Mouse (Mus musculus): ENCODE data around the gene Ap4s1. TPM values are rescaled to one million over a fixed set of nuclear protein-coding genes. Genes with fewer than 3 reads are reported as not detected.

Gene Ap4s1
- polyA plus RNA-seq, 1 experiment from 2014 or later: 29.5 TPM

- no peak overlapping the region for H3K9ac ChIP-seq (ENCODE audit: low read length)
- H3K4me1 ChIP-seq (replicated peaks; ENCODE audit: control insufficient read depth, insufficient read depth, low read length): peaks cover 2% of the 10 kb centered on the region; the same call in 1 of the 2 replicates
- no peak overlapping the region for H3K4me2 ChIP-seq (ENCODE audit: low read depth, low read length)
- peaks cover 5% of the 10 kb centered on the region; the same call in 1 of the 2 replicates for H3K9me3 ChIP-seq (ENCODE audit: control insufficient read depth, low read length)
- no peak overlapping the region for H3K4me3 ChIP-seq (ENCODE audit: low read length)
- no peaks in the 10 kb centered on the region for H3K36me3 ChIP-seq (ENCODE audit: control insufficient read depth, insufficient read depth, low read length)
- 34% methylated on average over 8 of the region's 8 CpGs for WGBS
- H3K27ac ChIP-seq (ENCODE audit: low read length): no peak overlapping the region
- ATAC-seq (ENCODE audit: low read depth): peak; percentile 60
- no peaks in the 10 kb centered on the region for H3K27me3 ChIP-seq (ENCODE audit: control insufficient read depth, insufficient read depth, low read depth, low read length)
Observed at GRCm38 (mm10) chr12:51699623-51700393, 9.0 kb downstream of the Ap4s1 start.

GRCm38 (mm10) chr12:51701723-51702122 lies 10.9 kb downstream of the Ap4s1 start:
- peaks cover 2% of the 10 kb centered on the region; the same call in 1 of the 2 replicates for H3K4me1 ChIP-seq (replicated peaks; ENCODE audit: control insufficient read depth, insufficient read depth, low read length)
- H3K4me2 ChIP-seq (ENCODE audit: low read depth, low read length): no peak overlapping the region
- no peak overlapping the region for H3K27ac ChIP-seq (ENCODE audit: low read length)
- no peaks in the 10 kb centered on the region for H3K27me3 ChIP-seq (ENCODE audit: control insufficient read depth, insufficient read depth, low read depth, low read length)
- ATAC-seq (ENCODE audit: low read depth): no peak
- peaks cover 5% of the 10 kb centered on the region; the same call in 1 of the 2 replicates for H3K9me3 ChIP-seq (ENCODE audit: control insufficient read depth, low read length)
- no peak overlapping the region for H3K4me3 ChIP-seq (ENCODE audit: low read length)
- no peak overlapping the region for H3K9ac ChIP-seq (ENCODE audit: low read length)
- H3K36me3 ChIP-seq (ENCODE audit: control insufficient read depth, insufficient read depth, low read length): no peaks in the 10 kb centered on the region

GRCm38 (mm10) chr12:51703859-51704258 lies 13.0 kb downstream of the Ap4s1 start:
- Histone ChIP-seq H3K9ac (ENCODE audit: low read length) (no peak overlapping the region), H3K27me3 (ENCODE audit: control insufficient read depth, insufficient read depth, low read depth, low read length) (no peaks in the 10 kb centered on the region), H3K9me3 (ENCODE audit: control insufficient read depth, low read length) (peaks cover 5% of the 10 kb centered on the region; the same call in 1 of the 2 replicates), H3K36me3 (ENCODE audit: control insufficient read depth, insufficient read depth, low read length) (no peaks in the 10 kb centered on the region), H3K4me2 (ENCODE audit: low read depth, low read length) (no peak overlapping the region), H3K4me3 (ENCODE audit: low read length) (no peak overlapping the region), H3K4me1 (replicated peaks; ENCODE audit: control insufficient read depth, insufficient read depth, low read length) (peaks cover 2% of the 10 kb centered on the region; the same call in 1 of the 2 replicates), H3K27ac (ENCODE audit: low read length) (no peak overlapping the region)
- WGBS: 32% methylated on average over 1 of the region's 1 CpGs
- ATAC-seq (ENCODE audit: low read depth): no peak

- Histone ChIP-seq H3K9me3 (ENCODE audit: control insufficient read depth, low read length) (peaks cover 5% of the 10 kb centered on the region; the same call in 1 of the 2 replicates), H3K4me1 (replicated peaks; ENCODE audit: control insufficient read depth, insufficient read depth, low read length) (peaks cover 6% of the 10 kb centered on the region), H3K27ac (ENCODE audit: low read length) (no peak overlapping the region), H3K27me3 (ENCODE audit: control insufficient read depth, insufficient read depth, low read depth, low read length) (no peaks in the 10 kb centered on the region), H3K9ac (ENCODE audit: low read length) (no peak overlapping the region), H3K4me3 (ENCODE audit: low read length) (no peak overlapping the region), H3K36me3 (ENCODE audit: control insufficient read depth, insufficient read depth, low read length) (no peaks in the 10 kb centered on the region), H3K4me2 (ENCODE audit: low read depth, low read length) (no peak overlapping the region)
- ATAC-seq (ENCODE audit: low read depth): no peak
- 67% methylated on average over 7 of the region's 7 CpGs for WGBS
Observed at GRCm38 (mm10) chr12:51704572-51704971, 13.7 kb downstream of the Ap4s1 start.

GRCm38 (mm10) chr12:51705778-51706177 lies 14.9 kb downstream of the Ap4s1 start:
- no peaks in the 10 kb centered on the region for H3K27me3 ChIP-seq (ENCODE audit: control insufficient read depth, insufficient read depth, low read depth, low read length)
- ATAC-seq (ENCODE audit: low read depth): peak; percentile 29

GRCm38 (mm10) chr12:51706673-51707235 lies 15.9 kb downstream of the Ap4s1 start:
- ATAC-seq (ENCODE audit: low read depth): no peak
- no peak overlapping the region for H3K9ac ChIP-seq (ENCODE audit: low read length)

More at GRCm38 (mm10) chr12:51705778-51706177, 14.9 kb downstream of the Ap4s1 start:
- no peak overlapping the region for H3K4me3 ChIP-seq (ENCODE audit: low read length)
- H3K36me3 ChIP-seq (ENCODE audit: control insufficient read depth, insufficient read depth, low read length): no peaks in the 10 kb centered on the region
- peaks cover 5% of the 10 kb centered on the region; the same call in 1 of the 2 replicates for H3K9me3 ChIP-seq (ENCODE audit: control insufficient read depth, low read length)
- peaks cover 4% of the 10 kb centered on the region; the same call in 1 of the 2 replicates for H3K4me1 ChIP-seq (replicated peaks; ENCODE audit: control insufficient read depth, insufficient read depth, low read length)
- no peak overlapping the region for H3K9ac ChIP-seq (ENCODE audit: low read length)
- H3K4me2 ChIP-seq (ENCODE audit: low read depth, low read length): no peak overlapping the region
- WGBS: 53% methylated on average over 12 of the region's 12 CpGs
- peak overlapping the region; percentile 17; the same call in 1 of the 2 replicates for H3K27ac ChIP-seq (ENCODE audit: low read length)

GRCm38 (mm10) chr12:51708941-51709686 lies 18.3 kb downstream of the Ap4s1 start:
- Histone ChIP-seq H3K4me3 (ENCODE audit: low read length) (no peak overlapping the region), H3K27me3 (ENCODE audit: control insufficient read depth, insufficient read depth, low read depth, low read length) (no peaks in the 10 kb centered on the region), H3K27ac (ENCODE audit: low read length) (peak overlapping the region; percentile 34), H3K36me3 (ENCODE audit: control insufficient read depth, insufficient read depth, low read length) (no peaks in the 10 kb centered on the region), H3K9me3 (ENCODE audit: control insufficient read depth, low read length) (no peaks in the 10 kb centered on the region), H3K9ac (ENCODE audit: low read length) (no peak overlapping the region), H3K4me1 (replicated peaks; ENCODE audit: control insufficient read depth, insufficient read depth, low read length) (peaks cover 4% of the 10 kb centered on the region; the same call in 1 of the 2 replicates), H3K4me2 (ENCODE audit: low read depth, low read length) (no peak overlapping the region)
- WGBS: 59% methylated on average over 14 of the region's 14 CpGs
- ATAC-seq (ENCODE audit: low read depth): peak; percentile 67

More at GRCm38 (mm10) chr12:51706673-51707235, 15.9 kb downstream of the Ap4s1 start:
- WGBS: 70% methylated on average over 5 of the region's 5 CpGs
- H3K27ac ChIP-seq (ENCODE audit: low read length): no peak overlapping the region
- H3K36me3 ChIP-seq (ENCODE audit: control insufficient read depth, insufficient read depth, low read length): no peaks in the 10 kb centered on the region
- H3K4me3 ChIP-seq (ENCODE audit: low read length): no peak overlapping the region
- peaks cover 4% of the 10 kb centered on the region; the same call in 1 of the 2 replicates for H3K4me1 ChIP-seq (replicated peaks; ENCODE audit: control insufficient read depth, insufficient read depth, low read length)
- H3K4me2 ChIP-seq (ENCODE audit: low read depth, low read length): no peak overlapping the region
- H3K27me3 ChIP-seq (ENCODE audit: control insufficient read depth, insufficient read depth, low read depth, low read length): no peaks in the 10 kb centered on the region
- H3K9me3 ChIP-seq (ENCODE audit: control insufficient read depth, low read length): peaks cover 4% of the 10 kb centered on the region; the same call in 1 of the 2 replicates

GRCm38 (mm10) chr12:51709741-51710140 lies 18.9 kb downstream of the Ap4s1 start:
- no peaks in the 10 kb centered on the region for H3K36me3 ChIP-seq (ENCODE audit: control insufficient read depth, insufficient read depth, low read length)
- H3K9me3 ChIP-seq (ENCODE audit: control insufficient read depth, low read length): no peaks in the 10 kb centered on the region
- no peak overlapping the region for H3K4me3 ChIP-seq (ENCODE audit: low read length)
- no peak overlapping the region; the same call in 1 of the 2 replicates for H3K27ac ChIP-seq (ENCODE audit: low read length)
- WGBS: 81% methylated on average over 3 of the region's 3 CpGs
- no peak for ATAC-seq (ENCODE audit: low read depth)
- H3K4me2 ChIP-seq (ENCODE audit: low read depth, low read length): no peak overlapping the region
- no peaks in the 10 kb centered on the region for H3K27me3 ChIP-seq (ENCODE audit: control insufficient read depth, insufficient read depth, low read depth, low read length)
- H3K9ac ChIP-seq (ENCODE audit: low read length): no peak overlapping the region
- peaks cover 4% of the 10 kb centered on the region; the same call in 1 of the 2 replicates for H3K4me1 ChIP-seq (replicated peaks; ENCODE audit: control insufficient read depth, insufficient read depth, low read length)
